Mouse (Mus musculus) forebrain, embryonic 11.5 days (tissue): ENCODE results near the gene Gm14326. TPM values are rescaled to one million over a fixed set of nuclear protein-coding genes. Genes with fewer than 3 reads are reported as not detected.
"Not testable (repeated sequence)": the region's sequence is repeated elsewhere in the genome, so short reads cannot be mapped to it uniquely, and the experiment has no call there.

Experiments used
- ATAC-seq: fragments of 200-750 bp; cut with Nextera tagmentation; replicated peaks from 2 replicates; pipeline ENCODE4 v1.8.0; 2017; ENCODE audit warnings: moderate TSS enrichment; ENCODE audit not compliant: low FRiP score
- DNase-seq: peaks from one replicate; pipeline ENCODE4 v3.0.0-alpha.2; 2017; ENCODE audit warnings: low spot score
- H3K27ac ChIP-seq: fragments of 300-500 bp; sonication (generic); 2 replicates; pipeline ENCODE4 v1.5.1; 2014; ENCODE audit warnings: low read depth, low read length
- H3K27me3 ChIP-seq: fragments of 300-500 bp; sonication (generic); 2 replicates; pipeline ENCODE4 v1.6.1; 2014; ENCODE audit warnings: mild to moderate bottlenecking, low read length, mixed read lengths; ENCODE audit not compliant: control insufficient read depth, insufficient read depth
- H3K36me3 ChIP-seq: fragments of 300-500 bp; sonication (generic); 2 replicates; pipeline ENCODE4 v1.6.1; 2014; ENCODE audit warnings: mild to moderate bottlenecking, low read length, moderate library complexity, mixed read lengths; ENCODE audit not compliant: control insufficient read depth, insufficient read depth
- H3K4me1 ChIP-seq: fragments of 300-500 bp; sonication (generic); replicated peaks from 2 replicates; pipeline ENCODE4 v1.6.1; 2014; ENCODE audit warnings: low read length, mixed read lengths; ENCODE audit not compliant: control insufficient read depth, insufficient read depth
- H3K4me2 ChIP-seq: fragments of 300-500 bp; sonication (generic); 2 replicates; pipeline ENCODE4 v1.6.1; 2014; ENCODE audit warnings: low read depth, mild to moderate bottlenecking, low read length, moderate library complexity, mixed read lengths; ENCODE audit not compliant: severe bottlenecking
- H3K4me3 ChIP-seq: fragments of 300-500 bp; sonication (generic); 2 replicates; pipeline ENCODE4 v1.5.1; 2014; ENCODE audit warnings: low read depth, low read length
- H3K9ac ChIP-seq: fragments of 300-500 bp; sonication (generic); 2 replicates; pipeline ENCODE4 v1.6.1; 2014; ENCODE audit warnings: low read length
- H3K9me3 ChIP-seq: fragments of 300-500 bp; sonication (generic); 2 replicates; pipeline ENCODE4 v1.6.1; 2016; ENCODE audit warnings: low read length, mixed read lengths; ENCODE audit not compliant: control insufficient read depth
- WGBS: fragments of 180-500 bp; shearing (Covaris S2); extraction: QIAGEN DNeasy Blood & Tissue Kit; methylation state at CpG from one replicate; pipeline ENCODE4 v1.1.7; 2014; 5-methylcytosine and 5-hydroxymethylcytosine counted together
- polyA plus RNA-seq: library from polyadenylated mRNA; unstranded; fragments of >200 nt; fragmentation: Nextera tagmentation; extraction: Ambion mirVana; gene quantifications from 2 replicates; pipeline ENCODE4 v1.2.1, GENCODE M21; 2014

Gene Gm14326
- 16.2 and 20.0 TPM in 2 replicates for polyA plus RNA-seq

- H3K4me3 ChIP-seq, result peak within 1 kb of the TSS; percentile 34
- H3K27me3 ChIP-seq, H3K9me3 ChIP-seq, H3K36me3 ChIP-seq, H3K27ac ChIP-seq, H3K4me1 ChIP-seq, DNase-seq, ATAC-seq: not testable (repeated sequence)
- H3K4me2 ChIP-seq, result peak within 1 kb of the TSS; percentile 31; the same call in 1 of the 2 replicates
- H3K9ac ChIP-seq, result peak within 1 kb of the TSS; percentile 32; the same call in 1 of the 2 replicates
- WGBS, result 0% methylated on average over 3 of the region's 7 CpGs
These were observed at the start of gene Gm14326 for GRCm38 (mm10) chr2:177957145-177957544. TSS of gene Gm14326 (minus strand) at chr2:177957297.

- DNase-seq, H3K27me3 ChIP-seq, H3K9me3 ChIP-seq, H3K36me3 ChIP-seq, ATAC-seq, H3K4me3 ChIP-seq, H3K9ac ChIP-seq, H3K4me1 ChIP-seq, H3K4me2 ChIP-seq, H3K27ac ChIP-seq: not testable (repeated sequence)
- 80% methylated on average over 6 of the region's 7 CpGs for WGBS
These were observed 17.7 kb upstream of the Gm14326 start for GRCm38 (mm10) chr2:177974814-177975213.

- not testable (repeated sequence) for DNase-seq, H3K27me3 ChIP-seq, ATAC-seq, H3K4me1 ChIP-seq, H3K27ac ChIP-seq, H3K9me3 ChIP-seq, H3K36me3 ChIP-seq
- peak overlapping the region; percentile 32; the same call in 1 of the 2 replicates for H3K9ac ChIP-seq
- H3K4me2 ChIP-seq, result peak overlapping the region; percentile 31; the same call in 1 of the 2 replicates
- peak overlapping the region; percentile 34 for H3K4me3 ChIP-seq
- WGBS, result under 1% methylated on average over 18 of the region's 18 CpGs
These were observed 363 bp downstream of the Gm14326 start for GRCm38 (mm10) chr2:177956734-177957133.

- H3K9ac ChIP-seq, H3K36me3 ChIP-seq, H3K4me3 ChIP-seq, DNase-seq, H3K9me3 ChIP-seq, ATAC-seq, H3K27ac ChIP-seq, H3K27me3 ChIP-seq, H3K4me1 ChIP-seq, H3K4me2 ChIP-seq: not testable (repeated sequence)
- 63% methylated on average over 4 of the region's 5 CpGs for WGBS
These were observed 31.5 kb downstream of the Gm14326 start, which contains the start of gene Zfp972 for GRCm38 (mm10) chr2:177925563-177926103. TSS of gene Zfp972 (minus strand) at chr2:177925613.

GRCm38 (mm10) chr2:177903276-177903675 is 53.8 kb downstream of the Gm14326 start:
- not testable (repeated sequence) for H3K9ac ChIP-seq, H3K4me1 ChIP-seq, H3K27me3 ChIP-seq, H3K9me3 ChIP-seq, ATAC-seq, H3K4me2 ChIP-seq, H3K36me3 ChIP-seq, H3K4me3 ChIP-seq, DNase-seq, H3K27ac ChIP-seq
- 94% methylated on average over 4 of the region's 12 CpGs for WGBS

- H3K4me3 ChIP-seq, H3K27ac ChIP-seq, H3K36me3 ChIP-seq, H3K27me3 ChIP-seq, H3K4me1 ChIP-seq, H3K9ac ChIP-seq, ATAC-seq, H3K9me3 ChIP-seq, DNase-seq, H3K4me2 ChIP-seq: not testable (repeated sequence)
- WGBS, result 67% methylated on average over 2 of the region's 3 CpGs
These were observed 58.9 kb downstream of the Gm14326 start for GRCm38 (mm10) chr2:177898171-177898570.

GRCm38 (mm10) chr2:177897046-177897578 is 60.0 kb downstream of the Gm14326 start, which contains the start of gene Gm14327:
TSS of gene Gm14327 (plus strand) at chr2:177897096.
- not testable (repeated sequence) for H3K4me3 ChIP-seq

GRCm38 (mm10) chr2:177887743-177888142 is 69.4 kb downstream of the Gm14326 start:
- not testable (repeated sequence) for H3K9me3 ChIP-seq, ATAC-seq, H3K27me3 ChIP-seq, H3K36me3 ChIP-seq, H3K27ac ChIP-seq, H3K4me2 ChIP-seq, H3K9ac ChIP-seq, H3K4me3 ChIP-seq, H3K4me1 ChIP-seq
- WGBS, result 97% methylated on average over 14 of the region's 14 CpGs
- peak; percentile 5 for DNase-seq

More at GRCm38 (mm10) chr2:177897046-177897578, 60.0 kb downstream of the Gm14326 start, which contains the start of gene Gm14327:
- 35% methylated on average over 8 of the region's 13 CpGs for WGBS
- not testable (repeated sequence) for H3K27ac ChIP-seq, ATAC-seq, H3K9ac ChIP-seq, H3K4me1 ChIP-seq, H3K4me2 ChIP-seq, H3K9me3 ChIP-seq, H3K27me3 ChIP-seq, H3K36me3 ChIP-seq
- DNase-seq, result peak; percentile 13
